Mouse (Mus musculus): ENCODE data around the gene Lipi. TPM values are rescaled to one million over a fixed set of nuclear protein-coding genes. Genes with fewer than 3 reads are reported as not detected.

The Lipi gene
- total RNA-seq (2014; rRNA removed), result not detected in 2 replicates
- polyA plus RNA-seq (2015; fragmentation: Nextera tagmentation; extraction: Ambion mirVana), result not detected in 2 replicates

DNA sequence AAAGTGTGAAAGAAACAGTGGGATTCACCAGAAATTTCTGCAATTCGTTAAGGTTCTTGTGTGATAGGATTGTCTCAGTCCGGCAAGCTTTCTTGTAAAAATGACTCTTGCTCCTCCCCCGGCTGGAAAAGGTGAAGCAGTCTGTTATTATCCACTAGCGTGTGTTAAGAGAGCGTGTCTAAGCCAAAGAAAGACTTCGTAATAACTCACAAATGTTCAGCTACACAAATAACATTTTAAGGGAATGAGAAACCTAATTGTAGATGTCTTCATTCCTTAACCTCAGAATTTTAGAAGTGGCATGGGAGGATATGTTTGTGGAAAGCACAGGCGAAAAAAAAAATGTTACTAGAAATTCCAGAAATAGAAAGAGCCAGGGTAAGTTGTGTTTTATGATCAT, at the start of gene Lipi:
Lipi (minus strand) TSS at position 101 of the 400 bp plus-strand sequence.
- no peak within 1 kb of the TSS for H3K4me2 ChIP-seq (ENCODE audit: low read depth, low read length)
- no peaks in the 10 kb centered on the region for H3K27me3 ChIP-seq (ENCODE audit: insufficient read depth, low read length)
- no peak within 1 kb of the TSS for H3K27ac ChIP-seq
- TF ChIP-seq CTCF (IDR thresholded peaks at IDR 0.05; ENCODE audit: low read depth), result no peak
- 77% methylated on average over 7 of the region's 7 CpGs for WGBS
- no peak within 1 kb of the TSS for H3K4me3 ChIP-seq (ENCODE audit: low read length)
- no peak within 1 kb of the TSS for H3K9ac ChIP-seq (replicated peaks; ENCODE audit: low read length)
- H3K9me3 ChIP-seq (ENCODE audit: low read length), result no peaks in the 10 kb centered on the region
- no peaks in the 10 kb centered on the region for H3K36me3 ChIP-seq (ENCODE audit: insufficient read depth, low read length)
- no peak for DNase-seq (ENCODE audit: low spot score)
- no peaks in the 10 kb centered on the region for H3K4me1 ChIP-seq (ENCODE audit: insufficient read depth, low read length)
- ATAC-seq, result no peak

DNA sequence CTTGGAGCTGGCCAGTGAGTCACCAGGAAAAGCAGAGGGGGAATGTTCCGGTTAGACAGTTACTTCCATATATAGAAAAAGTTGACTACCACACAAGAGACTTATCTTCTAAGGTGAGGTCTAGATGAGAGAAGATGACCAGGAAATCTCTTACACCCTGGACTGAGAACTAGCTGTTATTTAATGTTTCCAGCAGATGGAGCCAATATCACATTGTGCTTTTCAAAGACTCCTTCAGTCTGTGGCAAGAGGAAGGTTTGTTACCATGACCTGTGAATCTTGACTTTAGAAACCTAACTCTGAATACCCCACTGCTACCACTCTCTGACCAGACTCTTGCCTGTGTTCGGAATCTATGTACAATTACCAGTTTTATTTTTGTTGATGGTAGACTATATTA, 42.0 kb upstream of the Lipi start:
- peak; percentile 65 for TF ChIP-seq CTCF (IDR thresholded peaks at IDR 0.05; ENCODE audit: low read depth)

DNA sequence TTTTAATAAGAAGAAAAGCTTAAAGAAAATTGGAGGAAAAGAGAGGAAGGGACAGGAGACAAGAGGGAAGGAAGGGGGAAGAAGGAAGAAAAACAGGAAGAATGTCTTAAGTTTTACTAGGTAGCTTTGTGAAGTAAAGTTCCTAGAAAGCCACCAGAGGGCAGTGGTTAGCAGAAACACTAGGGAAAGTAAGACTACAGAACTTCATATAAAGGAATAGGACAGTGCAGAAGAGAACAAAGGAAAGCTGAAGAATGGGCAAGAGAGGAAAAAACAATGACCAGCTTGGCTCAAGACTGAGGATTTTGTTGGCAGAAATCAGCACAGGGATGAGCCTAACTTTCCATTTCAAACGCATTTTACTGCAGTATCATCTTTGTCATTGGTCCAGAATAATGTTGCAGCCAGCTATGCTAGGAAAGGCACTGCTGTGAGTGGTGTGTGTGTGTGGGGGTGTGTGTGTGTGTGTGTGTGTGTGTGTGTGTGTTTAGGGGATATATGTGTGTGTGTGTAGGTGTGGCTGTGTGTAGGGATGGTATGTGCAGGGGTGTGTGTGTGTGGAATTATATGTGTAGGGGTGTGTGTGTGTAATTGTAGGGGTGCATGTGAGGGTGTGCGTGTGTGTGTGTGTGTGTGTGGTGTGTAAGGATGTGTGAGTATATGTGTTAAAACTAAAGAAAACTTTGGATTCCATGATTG, 31.9 kb upstream of the Lipi start:
- no peak overlapping the region for H3K9ac ChIP-seq (replicated peaks; ENCODE audit: low read length)
- H3K27ac ChIP-seq, result no peak overlapping the region
- no peaks in the 10 kb centered on the region for H3K36me3 ChIP-seq (ENCODE audit: insufficient read depth, low read length)
- H3K4me1 ChIP-seq (ENCODE audit: insufficient read depth, low read length), result no peaks in the 10 kb centered on the region
- H3K9me3 ChIP-seq (ENCODE audit: low read length), result no peaks in the 10 kb centered on the region
- H3K4me2 ChIP-seq (ENCODE audit: low read depth, low read length), result no peak overlapping the region
- 77% methylated on average over 2 of the region's 2 CpGs for WGBS
- H3K27me3 ChIP-seq (ENCODE audit: insufficient read depth, low read length), result no peaks in the 10 kb centered on the region
- TF ChIP-seq CTCF (IDR thresholded peaks at IDR 0.05; ENCODE audit: low read depth), result peak; percentile 71
- DNase-seq (ENCODE audit: low spot score) (peak; percentile 75), ATAC-seq (peak; percentile 70)
- H3K4me3 ChIP-seq (ENCODE audit: low read length), result no peak overlapping the region

More for the DNA sequence above, 42.0 kb upstream of the Lipi start:
- DNase-seq (ENCODE audit: low spot score) (peak; percentile 47), ATAC-seq (no peak)
- H3K27me3 ChIP-seq (ENCODE audit: insufficient read depth, low read length), result no peaks in the 10 kb centered on the region
- no peak overlapping the region for H3K9ac ChIP-seq (replicated peaks; ENCODE audit: low read length)
- no peaks in the 10 kb centered on the region for H3K4me1 ChIP-seq (ENCODE audit: insufficient read depth, low read length)
- H3K36me3 ChIP-seq (ENCODE audit: insufficient read depth, low read length), result no peaks in the 10 kb centered on the region
- no peak overlapping the region for H3K4me2 ChIP-seq (ENCODE audit: low read depth, low read length)
- H3K27ac ChIP-seq, result no peak overlapping the region
- H3K9me3 ChIP-seq (ENCODE audit: low read length), result no peaks in the 10 kb centered on the region
- 82% methylated on average over 2 of the region's 2 CpGs for WGBS
- H3K4me3 ChIP-seq (ENCODE audit: low read length), result no peak overlapping the region

DNA sequence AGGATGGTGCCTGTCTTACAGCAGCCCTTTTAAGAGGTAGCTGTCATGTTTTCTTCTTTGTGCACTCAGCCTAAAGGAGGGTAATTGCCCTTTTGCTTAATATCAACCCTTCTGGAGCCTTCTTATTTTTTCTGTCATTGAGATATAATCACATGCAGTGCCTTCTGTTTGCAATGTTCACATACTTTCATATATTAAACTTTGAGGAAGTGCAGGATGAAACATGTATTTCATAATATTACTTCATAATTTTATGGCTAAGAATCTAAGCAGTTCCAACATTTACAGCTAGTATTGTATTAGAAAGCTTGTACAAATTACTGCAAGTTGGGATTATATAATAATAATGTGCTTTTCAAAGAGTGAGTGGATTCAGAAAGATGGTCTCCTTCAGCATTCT, 26.7 kb upstream of the Lipi start:
- no peaks in the 10 kb centered on the region for H3K36me3 ChIP-seq (ENCODE audit: insufficient read depth, low read length)
- H3K9ac ChIP-seq (replicated peaks; ENCODE audit: low read length), result no peak overlapping the region
- no peaks in the 10 kb centered on the region for H3K4me1 ChIP-seq (ENCODE audit: insufficient read depth, low read length)
- no peak overlapping the region for H3K4me3 ChIP-seq (ENCODE audit: low read length)
- no peak for TF ChIP-seq CTCF (IDR thresholded peaks at IDR 0.05; ENCODE audit: low read depth)
- no peaks in the 10 kb centered on the region for H3K27me3 ChIP-seq (ENCODE audit: insufficient read depth, low read length)
- no peak for DNase-seq (ENCODE audit: low spot score)
- H3K9me3 ChIP-seq (ENCODE audit: low read length), result no peaks in the 10 kb centered on the region
- no peak overlapping the region for H3K27ac ChIP-seq
- no peak overlapping the region for H3K4me2 ChIP-seq (ENCODE audit: low read depth, low read length)
- no peak for ATAC-seq

DNA sequence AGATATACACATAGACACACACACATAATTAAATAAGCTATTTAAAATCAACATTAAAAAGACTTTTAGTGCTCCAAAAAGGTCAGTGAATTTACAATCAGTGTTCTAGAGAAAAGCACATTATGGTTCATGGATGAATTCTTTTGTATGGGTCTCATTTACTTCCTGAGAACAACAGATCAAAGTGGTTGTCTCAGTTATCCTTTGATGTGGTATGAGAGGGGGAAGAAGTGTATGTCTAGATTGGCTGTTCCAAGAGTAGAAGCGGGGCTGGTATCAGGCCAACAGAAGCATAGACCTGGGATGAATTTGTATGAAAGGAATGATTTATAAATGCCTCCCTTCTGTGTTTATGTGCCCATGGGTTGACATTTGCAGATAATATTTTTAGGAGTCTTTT, 20.6 kb upstream of the Lipi start:
- DNase-seq (ENCODE audit: low spot score) (no peak), ATAC-seq (no peak)
- no peak for TF ChIP-seq CTCF (IDR thresholded peaks at IDR 0.05; ENCODE audit: low read depth)
- H3K36me3 ChIP-seq (ENCODE audit: insufficient read depth, low read length), result no peaks in the 10 kb centered on the region
- WGBS, result 68% methylated on average over 1 of the region's 1 CpGs
- H3K4me2 ChIP-seq (ENCODE audit: low read depth, low read length), result no peak overlapping the region
- no peaks in the 10 kb centered on the region for H3K4me1 ChIP-seq (ENCODE audit: insufficient read depth, low read length)
- H3K27me3 ChIP-seq (ENCODE audit: insufficient read depth, low read length), result no peaks in the 10 kb centered on the region
- no peak overlapping the region for H3K4me3 ChIP-seq (ENCODE audit: low read length)
- H3K9me3 ChIP-seq (ENCODE audit: low read length), result no peaks in the 10 kb centered on the region
- H3K27ac ChIP-seq, result no peak overlapping the region
- H3K9ac ChIP-seq (replicated peaks; ENCODE audit: low read length), result no peak overlapping the region

DNA sequence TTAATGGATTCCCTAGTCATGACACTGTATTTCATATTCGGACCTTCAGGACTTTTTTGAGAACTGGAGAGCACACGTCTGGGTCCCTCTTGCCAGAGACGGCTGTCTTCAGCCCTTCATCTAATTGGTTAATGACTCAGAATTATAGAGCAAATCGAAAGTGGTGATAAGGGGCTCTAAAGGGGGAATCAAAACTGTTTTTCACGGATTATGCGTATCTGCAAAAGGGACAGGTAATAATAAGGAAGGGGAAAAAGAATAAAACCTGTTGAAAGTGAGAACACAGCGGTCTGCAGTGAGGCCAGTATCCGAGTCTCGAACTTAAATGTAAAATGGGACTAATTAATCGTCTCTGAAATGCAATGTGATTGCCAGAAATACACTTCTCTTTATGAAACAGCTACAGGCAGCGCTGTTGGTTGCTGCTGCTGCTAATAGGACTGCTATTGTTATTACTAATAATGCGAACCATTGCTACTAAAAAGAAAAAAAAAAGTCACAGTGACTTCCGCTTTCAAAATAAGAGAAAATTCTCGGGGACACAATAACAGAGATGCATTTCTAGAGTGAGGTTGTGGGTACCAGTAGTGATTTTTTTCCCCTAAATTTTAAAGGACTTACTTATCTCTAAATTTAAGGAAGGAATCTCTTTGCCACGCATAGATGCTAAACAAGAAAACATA, 7.8 kb upstream of the Lipi start:
- no peaks in the 10 kb centered on the region for H3K4me1 ChIP-seq (ENCODE audit: insufficient read depth, low read length)
- H3K4me2 ChIP-seq (ENCODE audit: low read depth, low read length), result peak overlapping the region; percentile 84
- TF ChIP-seq CTCF (IDR thresholded peaks at IDR 0.05; ENCODE audit: low read depth), result no peak
- peak overlapping the region; percentile 68 for H3K9ac ChIP-seq (replicated peaks; ENCODE audit: low read length)
- peak overlapping the region; percentile 64 for H3K27ac ChIP-seq
- WGBS, result 8% methylated on average over 15 of the region's 15 CpGs
- H3K36me3 ChIP-seq (ENCODE audit: insufficient read depth, low read length), result no peaks in the 10 kb centered on the region
- H3K4me3 ChIP-seq (ENCODE audit: low read length), result peak overlapping the region; percentile 78
- ATAC-seq, result peak; percentile 22; the same call in 1 of the 2 replicates
- H3K27me3 ChIP-seq (ENCODE audit: insufficient read depth, low read length), result no peaks in the 10 kb centered on the region
- DNase-seq (ENCODE audit: low spot score), result no peak
- H3K9me3 ChIP-seq (ENCODE audit: low read length), result no peaks in the 10 kb centered on the region
